Mouse (Mus musculus) lung, adult 2 months (tissue): Measurements from ENCODE around the gene Tcf20. TPM values are rescaled to one million over a fixed set of nuclear protein-coding genes. Genes with fewer than 3 reads are reported as not detected.

ENCODE experiments used
- DNase-seq: peaks from one replicate; pipeline ENCODE4 v3.0.0; 2022
- H3K4me1 ChIP-seq: fragments of 200-500 bp; 2 replicates; pipeline ENCODE4 v1.6.1; 2011; ENCODE audit warnings: low read length; ENCODE audit not compliant: control insufficient read depth, insufficient read depth
- H3K4me3 ChIP-seq: fragments of 200-500 bp; replicated peaks from 2 replicates; pipeline ENCODE3; 2011; ENCODE audit warnings: low read depth, mild to moderate bottlenecking, control low read depth, low read length; ENCODE audit errors: extremely low read depth
- CTCF ChIP-seq: fragments of 200-500 bp; IDR thresholded peaks from 2 replicates; pipeline ENCODE4 v1.5.1; 2011; ENCODE audit warnings: mild to moderate bottlenecking, low read length, control low read depth; ENCODE audit not compliant: insufficient read depth
- POLR2A ChIP-seq: fragments of 200-500 bp; IDR thresholded peaks from 2 replicates; pipeline ENCODE4 v1.6.1; 2011; ENCODE audit warnings: low read depth, mild to moderate bottlenecking, control low read depth, low read length, borderline replicate concordance; ENCODE audit errors: extremely low read depth
- WGBS: fragments of 180-500 bp; shearing (Covaris S2); methylation state at CpG from one replicate; pipeline ENCODE4 v1.1.7; 2018; 5-methylcytosine and 5-hydroxymethylcytosine counted together
- polyA plus RNA-seq: library from polyadenylated mRNA; depleted of rRNA; stranded (reverse); fragments of >200 nt; gene quantifications from 2 replicates; pipeline ENCODE4 v1.2.3, GENCODE M21; 2012

Gene Tcf20
- polyA plus RNA-seq, 1 experiment: 16.8 TPM

DNA sequence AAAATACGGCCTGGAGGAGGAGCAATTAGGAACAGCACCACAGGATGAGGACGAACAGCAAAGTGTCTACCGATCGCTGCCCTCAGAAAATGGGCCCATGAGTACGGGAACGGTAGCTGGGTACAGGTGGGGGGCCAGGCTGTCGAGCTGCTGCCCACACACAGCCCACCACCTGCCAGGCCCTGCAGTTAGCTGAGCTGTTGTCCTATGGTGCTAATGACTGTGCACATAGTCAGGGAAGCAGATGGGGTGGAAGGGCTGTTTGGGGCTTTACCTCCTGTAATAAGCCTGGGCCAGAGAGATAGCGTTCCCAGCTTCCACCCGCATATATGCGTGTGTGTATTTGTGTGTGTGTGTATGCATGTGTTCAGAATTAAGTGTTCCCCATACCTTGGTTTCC lies 52.7 kb downstream of the Tcf20 start:
- no peak for TF ChIP-seq POLR2A
- no peak for TF ChIP-seq CTCF
- WGBS: 94% methylated on average over 10 of the region's 10 CpGs
- DNase-seq: no peak
- Histone ChIP-seq H3K4me3 (no peak overlapping the region), H3K4me1 (no peaks in the 10 kb centered on the region; the same call in 1 of the 2 replicates)

DNA sequence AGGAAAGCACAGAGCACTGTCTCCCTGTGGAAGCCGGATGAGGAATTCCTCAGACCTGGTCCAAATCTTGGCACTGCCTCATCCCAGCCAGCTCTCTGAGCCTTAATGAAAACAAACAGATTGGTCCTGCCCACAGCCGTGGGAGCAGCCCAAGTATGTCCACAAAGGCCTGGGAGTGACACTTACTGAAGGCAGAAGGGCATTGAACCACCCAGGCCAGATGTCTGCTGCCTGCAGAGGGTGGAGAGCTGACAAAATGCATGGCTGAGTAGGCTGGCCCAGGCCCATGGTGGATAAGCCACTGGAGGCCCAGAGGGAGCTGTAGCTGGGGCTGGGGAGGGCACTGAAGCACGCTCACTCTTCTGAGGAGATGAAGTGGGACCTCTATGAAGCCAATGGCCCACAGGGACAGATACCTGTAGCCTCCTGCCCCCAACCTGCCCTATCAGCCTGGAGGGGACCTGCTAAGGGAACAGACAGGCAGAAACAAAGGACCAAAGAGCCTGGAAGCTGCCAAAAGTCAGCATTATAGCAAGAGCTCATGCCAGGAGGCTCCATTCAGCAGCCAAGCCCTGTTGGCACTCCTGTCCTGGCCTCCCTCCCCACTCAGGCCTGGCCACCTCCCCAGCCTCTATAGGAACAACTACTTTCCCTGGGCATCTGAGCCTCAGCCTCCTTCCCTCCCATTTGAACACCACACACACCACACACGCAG lies 54.6 kb downstream of the Tcf20 start:
- H3K4me1 ChIP-seq: no peaks in the 10 kb centered on the region; the same call in 1 of the 2 replicates
- DNase-seq: no peak

DNA sequence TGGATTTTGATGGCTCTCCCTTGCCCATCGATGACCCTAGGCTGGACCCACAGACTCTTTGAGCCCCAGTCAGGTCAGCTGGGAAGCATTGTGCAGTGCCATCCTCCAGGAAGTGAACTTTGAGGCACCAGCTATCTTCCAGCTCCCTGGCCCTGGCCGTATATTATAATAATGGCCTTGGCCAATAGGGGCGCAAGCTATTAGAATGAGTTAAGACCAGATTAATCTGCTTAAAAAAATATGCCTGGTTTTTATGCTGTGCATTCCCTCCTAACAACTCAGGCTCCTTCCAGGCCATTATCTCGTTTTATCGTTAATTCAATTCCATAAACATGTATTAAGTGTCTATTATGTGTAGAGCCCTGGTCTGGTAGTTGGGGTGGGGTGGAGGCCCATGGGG lies 56.2 kb downstream of the Tcf20 start:
- WGBS: 91% methylated on average over 5 of the region's 5 CpGs
- Histone ChIP-seq H3K4me3 (no peak overlapping the region), H3K4me1 (no peaks in the 10 kb centered on the region)
- no peak for DNase-seq
- TF ChIP-seq POLR2A: no peak
- TF ChIP-seq CTCF: no peak

More for the DNA sequence above, 54.6 kb downstream of the Tcf20 start:
- WGBS: 50% methylated on average over 4 of the region's 4 CpGs
- TF ChIP-seq POLR2A (no peak), CTCF (no peak)
- H3K4me3 ChIP-seq: no peak overlapping the region

DNA sequence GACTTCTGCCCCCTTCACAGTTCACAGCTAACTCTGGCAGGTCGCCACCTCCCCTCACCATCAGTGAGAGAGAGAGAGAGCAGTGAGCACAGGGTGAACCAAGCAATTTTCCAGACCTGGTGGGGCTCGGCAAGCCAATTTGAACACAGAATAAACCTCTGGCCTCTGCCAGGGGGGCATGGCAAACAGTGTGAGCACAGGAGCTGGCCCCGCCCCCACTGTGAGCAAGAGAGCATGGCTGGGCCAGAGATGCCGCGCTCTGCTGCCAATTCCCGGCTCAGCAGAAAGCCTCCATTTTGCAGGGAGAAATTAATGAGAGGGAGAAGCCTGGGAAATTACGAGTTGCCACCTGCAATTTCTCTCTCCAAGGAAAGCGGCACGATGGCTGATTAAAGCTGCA lies 58.1 kb downstream of the Tcf20 start:
- TF ChIP-seq CTCF: no peak
- no peak for TF ChIP-seq POLR2A
- DNase-seq: no peak
- H3K4me1 ChIP-seq: no peaks in the 10 kb centered on the region
- H3K4me3 ChIP-seq: no peak overlapping the region
- 53% methylated on average over 9 of the region's 9 CpGs for WGBS

DNA sequence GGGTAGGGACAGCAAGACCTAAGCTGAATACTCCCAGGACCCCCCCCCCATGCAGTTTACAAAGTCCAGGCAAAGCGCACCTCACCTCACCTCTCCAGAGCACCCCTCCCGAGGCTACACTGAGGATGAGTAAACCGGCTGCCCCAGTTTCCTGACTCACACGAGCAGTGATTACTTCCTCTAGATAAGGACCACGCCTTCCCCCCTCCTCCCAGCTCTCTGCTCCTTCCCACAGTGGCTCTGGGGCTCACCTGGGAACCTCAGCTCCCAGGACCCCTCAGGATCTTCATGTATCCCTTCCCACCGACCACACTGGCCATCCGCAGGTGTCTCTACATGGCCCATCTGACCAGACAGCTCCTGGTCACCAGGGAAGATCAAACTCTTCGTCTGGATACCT lies 58.8 kb downstream of the Tcf20 start:
- Histone ChIP-seq H3K4me1 (no peaks in the 10 kb centered on the region), H3K4me3 (no peak overlapping the region)
- TF ChIP-seq CTCF: no peak
- TF ChIP-seq POLR2A: no peak
- WGBS: 37% methylated on average over 8 of the region's 8 CpGs
- DNase-seq: no peak

DNA sequence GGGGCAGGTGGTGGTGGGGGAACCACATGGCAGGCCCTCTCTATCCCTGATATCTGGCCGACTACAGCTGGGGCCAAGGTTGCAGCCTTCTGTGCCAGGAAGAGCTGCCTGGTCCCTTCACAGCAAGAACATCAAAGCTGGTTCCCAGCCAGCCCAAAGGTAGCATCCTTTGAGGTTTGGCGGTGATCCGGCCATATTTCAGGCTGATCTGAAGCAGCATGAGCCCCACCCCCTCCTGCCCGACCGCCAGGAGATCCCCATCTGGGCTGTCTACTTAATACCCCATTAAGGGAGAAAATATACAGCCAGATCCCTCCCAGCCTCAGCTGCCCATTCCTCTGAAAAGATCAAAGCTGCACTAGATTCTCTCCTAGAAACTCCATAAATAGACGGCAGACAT lies 59.6 kb downstream of the Tcf20 start:
- Histone ChIP-seq H3K4me3 (no peak overlapping the region), H3K4me1 (no peaks in the 10 kb centered on the region)
- no peak for DNase-seq
- WGBS: 32% methylated on average over 6 of the region's 6 CpGs
- TF ChIP-seq CTCF (no peak), POLR2A (no peak)

DNA sequence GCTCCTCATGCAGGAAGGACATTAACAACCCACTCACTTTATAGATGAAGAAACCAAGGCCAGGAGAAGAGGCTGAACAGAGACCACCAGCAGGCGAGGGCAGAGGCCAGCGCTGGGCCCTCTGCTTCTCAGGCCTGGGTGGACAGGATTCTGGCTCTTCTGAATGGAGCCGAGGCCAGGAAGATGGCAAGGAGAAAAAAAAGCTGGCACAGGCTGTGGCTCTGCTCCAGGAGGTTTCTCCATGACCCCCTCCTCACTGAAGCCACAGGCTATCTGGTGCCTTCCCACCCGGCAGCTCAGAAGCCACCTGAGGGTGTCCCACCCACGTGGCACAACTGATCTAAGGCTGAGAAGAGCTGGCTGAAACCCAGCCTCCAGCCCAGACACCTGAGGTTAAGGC lies 60.6 kb downstream of the Tcf20 start:
- no peak for DNase-seq
- H3K4me3 ChIP-seq: no peak overlapping the region
- TF ChIP-seq CTCF: no peak
- TF ChIP-seq POLR2A: no peak
- 75% methylated on average over 5 of the region's 5 CpGs for WGBS
- H3K4me1 ChIP-seq: no peaks in the 10 kb centered on the region

DNA sequence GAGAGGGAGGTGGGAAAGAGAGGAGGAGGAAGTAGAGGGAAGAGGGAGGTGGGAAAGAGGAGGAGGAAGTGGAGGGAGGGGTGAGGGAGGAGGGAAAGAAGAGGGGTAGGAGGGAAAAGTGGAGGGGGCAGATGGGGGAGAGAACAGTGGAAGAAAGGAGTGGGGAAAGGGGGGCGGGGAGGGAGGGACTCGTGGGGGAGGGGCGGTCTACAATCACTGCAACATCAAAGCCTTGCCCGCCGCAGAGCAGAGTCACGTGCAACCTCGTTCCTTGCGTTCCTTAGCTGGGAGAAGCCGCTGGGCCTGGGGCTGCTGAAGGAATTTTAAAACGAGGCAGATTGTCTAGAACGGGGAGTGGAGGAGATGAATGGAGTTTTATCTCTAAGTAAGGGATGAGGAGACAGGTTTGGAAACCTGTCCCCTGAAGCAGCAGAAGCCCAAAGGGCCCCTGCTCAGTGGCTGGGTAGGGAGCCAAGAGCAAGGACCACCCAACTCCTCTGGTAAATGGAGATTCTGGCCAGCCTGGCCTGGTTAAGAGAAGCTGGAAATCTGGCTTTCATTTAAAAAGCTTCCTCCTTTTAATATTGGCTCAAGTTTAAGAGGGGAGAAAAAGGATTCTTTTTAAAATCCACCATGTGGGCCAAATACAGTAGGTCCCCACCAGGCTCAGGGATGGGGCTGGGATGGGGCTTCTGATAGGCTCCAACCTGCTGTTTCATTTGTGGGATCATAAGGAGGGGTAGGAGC lies 62.8 kb downstream of the Tcf20 start:
- Histone ChIP-seq H3K4me1 (peaks cover 4% of the 10 kb centered on the region; the same call in 1 of the 2 replicates), H3K4me3 (no peak overlapping the region)
- no peak for TF ChIP-seq CTCF
- TF ChIP-seq POLR2A: no peak
- 4% methylated on average over 10 of the region's 11 CpGs for WGBS
- no peak for DNase-seq

DNA sequence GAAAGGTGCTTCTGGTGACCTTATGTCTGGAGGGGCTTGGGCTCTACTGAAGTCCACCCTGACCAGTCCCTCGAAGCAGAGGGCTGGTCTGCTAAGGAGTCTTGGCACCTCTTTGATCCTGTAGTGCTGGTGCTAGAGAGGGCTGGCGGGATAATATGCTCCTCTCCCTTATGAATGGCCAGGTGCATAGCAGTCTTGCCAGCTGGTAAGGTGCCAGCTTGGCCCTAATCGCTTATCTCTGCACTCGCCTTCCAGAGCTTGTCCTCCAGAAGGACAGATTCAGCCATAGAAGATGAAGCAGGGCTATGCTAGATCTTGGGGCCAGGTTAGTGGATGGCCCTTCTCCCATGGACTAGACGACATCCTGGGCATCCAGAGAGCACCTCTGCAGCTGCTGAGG lies 64.1 kb downstream of the Tcf20 start:
- no peak for TF ChIP-seq POLR2A
- no peak for TF ChIP-seq CTCF
- WGBS: 46% methylated on average over 5 of the region's 5 CpGs
- peaks cover 4% of the 10 kb centered on the region; the same call in 1 of the 2 replicates for H3K4me1 ChIP-seq
- H3K4me3 ChIP-seq: no peak overlapping the region
- no peak for DNase-seq

DNA sequence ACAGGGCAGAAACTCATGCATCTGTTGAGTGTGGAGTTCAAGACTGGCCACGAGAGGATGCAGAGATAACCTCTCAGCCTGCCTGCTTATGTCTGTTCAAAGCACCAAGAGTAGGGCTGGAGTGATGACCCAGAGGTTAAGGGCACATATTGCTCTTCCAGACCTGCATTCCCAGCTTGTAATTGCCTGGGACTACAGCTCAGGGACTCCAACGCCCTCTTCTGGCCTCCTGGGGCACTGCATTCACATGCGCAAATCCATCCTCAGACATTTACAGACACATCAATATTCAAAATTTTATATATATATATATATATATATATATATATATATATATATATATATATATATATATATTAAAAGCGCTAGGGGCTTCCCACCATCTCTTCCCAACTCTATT lies 64.9 kb downstream of the Tcf20 start:
- DNase-seq: no peak
- Histone ChIP-seq H3K4me1 (peaks cover 4% of the 10 kb centered on the region; the same call in 1 of the 2 replicates), H3K4me3 (no peak overlapping the region)
- WGBS: 50% methylated on average over 4 of the region's 4 CpGs
- TF ChIP-seq POLR2A (no peak), CTCF (0 out of 2 replicates have a peak, but pooled peaks have one; percentile 20)

DNA sequence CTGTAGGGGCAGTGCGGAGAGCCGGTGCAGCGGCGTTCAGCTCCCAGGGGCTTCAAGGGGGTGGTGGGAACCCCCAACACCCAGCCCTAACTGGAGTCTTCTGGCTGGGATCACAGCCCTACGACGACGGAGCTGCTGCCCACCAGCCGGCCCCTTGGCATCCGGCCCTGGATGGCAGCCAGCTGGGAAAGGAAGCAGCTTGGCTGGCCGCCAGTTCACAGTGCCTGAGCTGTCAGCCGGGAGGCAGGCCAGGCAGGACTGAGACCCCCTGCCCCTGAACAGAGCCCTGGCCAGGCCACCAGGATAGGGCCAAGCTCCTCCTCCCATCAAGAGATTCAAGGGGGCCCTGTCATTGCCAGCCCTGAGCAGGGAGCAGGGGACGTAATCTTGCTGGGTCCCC lies 65.6 kb downstream of the Tcf20 start:
- WGBS: 8% methylated on average over 12 of the region's 12 CpGs
- Histone ChIP-seq H3K4me1 (peaks cover 4% of the 10 kb centered on the region; the same call in 1 of the 2 replicates), H3K4me3 (no peak overlapping the region)
- TF ChIP-seq POLR2A: no peak
- TF ChIP-seq CTCF: no peak
- DNase-seq: peak; percentile 64
